Mouse (Mus musculus) midbrain, embryonic 14.5 days (tissue): ENCODE measurements around the gene Tsr3. TPM values are rescaled to one million over a fixed set of nuclear protein-coding genes. Genes with fewer than 3 reads are reported as not detected.
A peak's percentile ranks its signal among the peaks of the same experiment; 100 is the strongest.

Experiments
- ATAC-seq: fragments of 200-750 bp; cut with Nextera tagmentation; 2 replicates; pipeline ENCODE4 v1.8.0; 2017; ENCODE audit warnings: moderate number of reproducible peaks, moderate library complexity; ENCODE audit not compliant: low FRiP score, low TSS enrichment
- DNase-seq: peaks from one replicate; pipeline ENCODE4 v3.0.0-alpha.2; 2015
- H3K27ac ChIP-seq: fragments of 300-500 bp; sonication (generic); replicated peaks from 2 replicates; pipeline ENCODE4 v1.5.1; 2014; ENCODE audit warnings: mild to moderate bottlenecking, low read depth, low read length, moderate library complexity
- H3K27me3 ChIP-seq: fragments of 300-500 bp; sonication (generic); 2 replicates; pipeline ENCODE4 v1.6.1; 2014; ENCODE audit warnings: low read length, control low read depth, mixed read lengths; ENCODE audit not compliant: control insufficient read depth, insufficient read depth
- H3K36me3 ChIP-seq: fragments of 300-500 bp; sonication (generic); 2 replicates; pipeline ENCODE4 v1.6.1; 2014; ENCODE audit warnings: low read length, control low read depth; ENCODE audit not compliant: control insufficient read depth, insufficient read depth
- H3K4me1 ChIP-seq: fragments of 300-500 bp; sonication (generic); 2 replicates; pipeline ENCODE4 v1.6.1; 2014; ENCODE audit warnings: mild to moderate bottlenecking, antibody characterized with exemption, low read length, control low read depth; ENCODE audit not compliant: control insufficient read depth, insufficient read depth
- H3K4me2 ChIP-seq: fragments of 300-500 bp; sonication (generic); 2 replicates; pipeline ENCODE4 v1.6.1; 2014; ENCODE audit warnings: mild to moderate bottlenecking, low read length, moderate library complexity
- H3K4me3 ChIP-seq: fragments of 300-500 bp; sonication (generic); replicated peaks from 2 replicates; pipeline ENCODE4 v1.5.1; 2014; ENCODE audit warnings: low read depth, low read length
- H3K9ac ChIP-seq: fragments of 300-500 bp; sonication (generic); replicated peaks from 2 replicates; pipeline ENCODE4 v1.6.1; 2014; ENCODE audit warnings: mild to moderate bottlenecking, low read length, moderate library complexity
- H3K9me3 ChIP-seq: fragments of 300-500 bp; sonication (generic); 2 replicates; pipeline ENCODE4 v1.6.1; 2016; ENCODE audit warnings: low read length, control low read depth, mixed read lengths; ENCODE audit not compliant: control insufficient read depth
- WGBS: fragments of 180-500 bp; shearing (Covaris S2); extraction: QIAGEN DNeasy Blood & Tissue Kit; methylation state at CpG from one replicate; pipeline ENCODE4 v1.1.7; 2014; 5-methylcytosine and 5-hydroxymethylcytosine counted together
- polyA plus RNA-seq: library from polyadenylated mRNA; unstranded; fragments of >200 nt; fragmentation: Nextera tagmentation; extraction: Ambion mirVana; gene quantifications from 2 replicates; pipeline ENCODE4 v1.2.1, GENCODE M21; 2014

The Tsr3 gene
- 52.1 and 56.9 TPM in 2 replicates for polyA plus RNA-seq

- no peaks in the 10 kb centered on the region for H3K27me3 ChIP-seq
- DNase-seq (peak; percentile 96), ATAC-seq (peak; percentile 88)
- H3K4me1 ChIP-seq = peaks cover 13% of the 10 kb centered on the region
- H3K4me2 ChIP-seq = peak within 1 kb of the TSS; percentile 96
- H3K27ac ChIP-seq = peak within 1 kb of the TSS; percentile 53
- H3K9ac ChIP-seq = peak within 1 kb of the TSS; percentile 88
- peak within 1 kb of the TSS; percentile 57 for H3K4me3 ChIP-seq
- WGBS = under 1% methylated on average over 74 of the region's 80 CpGs
- peaks cover 50% of the 10 kb centered on the region for H3K36me3 ChIP-seq
- H3K9me3 ChIP-seq = no peaks in the 10 kb centered on the region
Observed at GRCm38 (mm10) chr17:25239695-25240636, at the start of gene Tsr3, which contains the start of gene Gnptg. Tsr3 (plus strand) TSS chr17:25240170. Gnptg (minus strand) TSS chr17:25240124.

GRCm38 (mm10) chr17:25202401-25202800, 37.6 kb upstream of the Tsr3 start:
- Histone ChIP-seq H3K4me3 (no peak overlapping the region), H3K4me2 (no peak overlapping the region), H3K36me3 (peaks cover 68% of the 10 kb centered on the region), H3K27ac (no peak overlapping the region), H3K9me3 (no peaks in the 10 kb centered on the region), H3K27me3 (no peaks in the 10 kb centered on the region), H3K9ac (no peak overlapping the region), H3K4me1 (no peaks in the 10 kb centered on the region)
- DNase-seq (no peak), ATAC-seq (no peak)
- 96% methylated on average over 4 of the region's 4 CpGs for WGBS

DNA sequence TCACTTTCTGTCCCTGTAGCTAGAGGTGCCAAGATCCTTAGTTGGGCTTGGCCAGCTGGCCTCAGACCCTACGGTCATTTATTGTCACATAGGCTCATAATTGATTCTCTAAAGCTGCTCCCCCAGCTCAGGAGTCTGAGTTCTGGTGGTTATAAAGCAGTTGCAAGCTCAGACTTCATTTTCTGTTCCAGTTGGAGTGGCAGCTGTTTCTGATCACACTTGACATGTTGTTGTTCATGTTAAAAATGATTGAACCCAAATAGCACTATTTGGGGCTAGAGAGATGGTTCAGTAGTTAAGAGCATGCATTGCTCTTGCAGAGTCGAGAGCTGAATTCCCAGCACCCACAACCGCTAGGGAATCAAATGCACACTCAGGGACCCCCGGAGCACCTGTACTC, 30.0 kb upstream of the Tsr3 start:
- no peaks in the 10 kb centered on the region for H3K4me1 ChIP-seq
- H3K9me3 ChIP-seq = no peaks in the 10 kb centered on the region
- no peak overlapping the region for H3K27ac ChIP-seq
- H3K9ac ChIP-seq = no peak overlapping the region
- ATAC-seq (no peak), DNase-seq (no peak)
- H3K36me3 ChIP-seq = peaks cover 94% of the 10 kb centered on the region
- H3K4me3 ChIP-seq = no peak overlapping the region
- no peak overlapping the region for H3K4me2 ChIP-seq
- no peaks in the 10 kb centered on the region for H3K27me3 ChIP-seq
- WGBS = 97% methylated on average over 4 of the region's 4 CpGs

DNA sequence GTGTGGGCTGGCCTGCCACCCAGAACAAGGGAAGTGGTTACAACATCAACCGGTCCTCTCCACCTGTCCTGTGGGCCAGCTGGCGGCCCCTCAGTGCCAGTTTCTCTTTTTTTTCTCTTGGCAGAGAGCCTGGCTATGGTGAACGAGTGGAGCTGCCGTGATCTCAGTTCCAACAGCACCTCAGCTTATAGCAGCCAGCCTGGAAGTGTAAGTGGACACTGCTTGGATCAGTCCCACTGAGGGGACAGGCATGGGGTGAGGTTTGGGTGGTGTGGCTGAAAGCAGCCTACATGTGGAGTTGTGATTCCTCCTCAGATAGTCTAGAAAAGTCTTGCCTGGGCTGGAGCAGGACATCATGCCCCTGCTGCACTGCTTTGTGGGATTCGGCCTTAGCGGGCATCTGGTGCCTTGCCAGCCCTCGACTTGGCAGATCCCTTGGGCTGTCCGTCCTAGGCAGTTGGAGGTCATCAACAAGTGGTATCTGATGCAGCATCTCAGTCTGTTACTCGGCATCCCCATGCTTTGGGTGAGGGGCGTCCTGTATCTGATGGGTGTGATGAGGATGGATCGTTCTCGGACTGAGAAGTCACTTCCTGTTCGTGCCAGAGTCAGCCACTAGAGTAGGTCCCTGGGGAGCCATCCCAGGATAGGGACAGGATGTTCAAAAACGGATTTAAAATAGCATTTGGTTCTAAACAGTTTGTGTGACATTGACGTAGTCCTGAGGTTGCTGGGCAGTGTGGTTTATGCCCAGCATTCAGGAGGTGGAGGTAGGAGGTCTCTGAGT, 29.1 kb upstream of the Tsr3 start:
- WGBS = 93% methylated on average over 15 of the region's 15 CpGs
- DNase-seq (no peak), ATAC-seq (no peak)
- Histone ChIP-seq H3K36me3 (peaks cover 94% of the 10 kb centered on the region), H3K27me3 (no peaks in the 10 kb centered on the region), H3K4me1 (no peaks in the 10 kb centered on the region), H3K4me3 (no peak overlapping the region), H3K27ac (no peak overlapping the region), H3K9me3 (no peaks in the 10 kb centered on the region), H3K9ac (no peak overlapping the region), H3K4me2 (no peak overlapping the region)

GRCm38 (mm10) chr17:25211705-25212104, 28.3 kb upstream of the Tsr3 start:
- no peaks in the 10 kb centered on the region for H3K27me3 ChIP-seq
- no peaks in the 10 kb centered on the region for H3K4me1 ChIP-seq
- no peaks in the 10 kb centered on the region for H3K9me3 ChIP-seq
- ATAC-seq = no peak
- DNase-seq = no peak
- WGBS = 94% methylated on average over 4 of the region's 4 CpGs
- H3K36me3 ChIP-seq = peaks cover 92% of the 10 kb centered on the region
- H3K27ac ChIP-seq = no peak overlapping the region
- no peak overlapping the region for H3K4me3 ChIP-seq
- H3K4me2 ChIP-seq = no peak overlapping the region
- H3K9ac ChIP-seq = no peak overlapping the region

- 91% methylated on average over 3 of the region's 3 CpGs for WGBS
- no peak overlapping the region for H3K4me3 ChIP-seq
- H3K27me3 ChIP-seq = no peaks in the 10 kb centered on the region
- DNase-seq (no peak), ATAC-seq (no peak)
- no peak overlapping the region for H3K4me2 ChIP-seq
- H3K9me3 ChIP-seq = no peaks in the 10 kb centered on the region
- no peaks in the 10 kb centered on the region for H3K4me1 ChIP-seq
- H3K27ac ChIP-seq = no peak overlapping the region
- H3K9ac ChIP-seq = no peak overlapping the region
- H3K36me3 ChIP-seq = peaks cover 74% of the 10 kb centered on the region
Observed at GRCm38 (mm10) chr17:25215431-25215830, 24.5 kb upstream of the Tsr3 start.

DNA sequence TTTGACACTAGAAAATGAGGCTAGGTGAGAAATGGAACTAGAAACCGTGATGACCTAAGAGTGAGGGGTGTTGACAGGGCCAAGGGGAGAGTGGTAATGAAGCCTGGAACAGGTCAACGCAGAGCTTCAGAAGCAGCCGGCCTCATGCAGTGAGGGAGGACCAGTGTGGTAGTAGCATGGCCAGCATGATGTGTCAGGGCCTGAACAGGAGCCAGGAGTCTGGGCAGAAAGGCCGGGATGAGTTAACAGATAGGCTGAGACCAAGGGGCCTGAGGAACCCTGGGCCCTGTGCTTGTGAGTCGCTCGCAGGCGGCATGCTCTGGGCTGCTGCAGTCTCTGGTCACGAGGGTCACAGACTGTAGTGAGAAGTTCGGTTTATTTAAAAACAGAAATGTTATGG, 21.0 kb upstream of the Tsr3 start:
- Histone ChIP-seq H3K9ac (no peak overlapping the region), H3K4me1 (peaks cover 10% of the 10 kb centered on the region; the same call in 1 of the 2 replicates), H3K27ac (no peak overlapping the region), H3K4me3 (no peak overlapping the region), H3K4me2 (no peak overlapping the region), H3K9me3 (no peaks in the 10 kb centered on the region), H3K36me3 (peaks cover 41% of the 10 kb centered on the region), H3K27me3 (no peaks in the 10 kb centered on the region)
- WGBS = 91% methylated on average over 9 of the region's 9 CpGs
- no peak for ATAC-seq
- no peak for DNase-seq

GRCm38 (mm10) chr17:25219492-25220295, 20.3 kb upstream of the Tsr3 start:
- DNase-seq (no peak), ATAC-seq (no peak)
- peaks cover 10% of the 10 kb centered on the region; the same call in 1 of the 2 replicates for H3K4me1 ChIP-seq
- peaks cover 34% of the 10 kb centered on the region for H3K36me3 ChIP-seq
- H3K9ac ChIP-seq = no peak overlapping the region
- no peak overlapping the region for H3K4me3 ChIP-seq
- H3K9me3 ChIP-seq = no peaks in the 10 kb centered on the region
- H3K27me3 ChIP-seq = no peaks in the 10 kb centered on the region
- H3K27ac ChIP-seq = no peak overlapping the region
- WGBS = 96% methylated on average over 15 of the region's 15 CpGs
- no peak overlapping the region for H3K4me2 ChIP-seq
